Mouse (Mus musculus): Measurements from ENCODE around the gene Tubgcp5. TPM values are rescaled to one million over a fixed set of nuclear protein-coding genes. Genes with fewer than 3 reads are reported as not detected.
"Not testable (repeated sequence)": the region's sequence is repeated elsewhere in the genome, so short reads cannot be mapped to it uniquely, and the experiment has no call there.

The Tubgcp5 gene
- total RNA-seq (2015; ENCODE audit: low replicate concordance) (9.2 and 13.2 TPM in 2 replicates), total RNA-seq (2017; ENCODE audit: low replicate concordance) (5.2 and 7.9 TPM in 2 replicates)

DNA sequence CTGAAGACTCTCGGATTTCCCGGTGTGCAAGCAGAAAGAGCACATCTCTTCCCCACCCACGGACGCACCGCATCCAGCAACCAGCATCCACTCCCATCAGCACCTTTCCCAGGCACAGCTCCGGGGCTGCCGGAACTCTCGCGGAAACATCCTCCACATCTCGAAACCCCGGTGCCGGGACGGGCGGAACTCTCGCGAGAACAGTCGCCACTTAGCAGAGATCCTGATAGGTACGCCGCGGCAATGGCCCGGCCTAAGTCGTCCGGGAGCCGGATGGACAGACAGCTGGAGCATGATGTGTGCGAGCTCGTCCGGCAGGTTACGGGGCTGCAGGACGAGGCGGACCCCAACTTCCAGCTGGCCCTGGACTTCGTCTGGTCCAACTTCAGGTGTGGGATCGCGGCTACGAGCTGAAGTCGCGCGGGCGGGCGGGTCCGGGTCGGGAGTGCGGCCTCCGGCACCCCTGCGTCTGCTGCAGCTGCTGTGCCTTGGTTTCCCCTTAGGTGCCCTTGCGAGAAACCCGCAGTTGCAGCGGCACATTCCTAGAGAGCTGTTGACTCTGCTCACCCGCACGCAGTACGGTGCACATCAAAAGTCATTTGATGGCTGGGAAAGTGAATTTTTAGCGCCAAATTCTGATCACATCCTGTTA is at the start of gene Tubgcp5:
Gene Tubgcp5, plus strand, starts transcription at position 203 of the 652 bp plus-strand sequence.
- ATAC-seq (replicated peaks; ENCODE audit: low FRiP score, poor library complexity, severe bottlenecking), result peak; percentile 100

DNA sequence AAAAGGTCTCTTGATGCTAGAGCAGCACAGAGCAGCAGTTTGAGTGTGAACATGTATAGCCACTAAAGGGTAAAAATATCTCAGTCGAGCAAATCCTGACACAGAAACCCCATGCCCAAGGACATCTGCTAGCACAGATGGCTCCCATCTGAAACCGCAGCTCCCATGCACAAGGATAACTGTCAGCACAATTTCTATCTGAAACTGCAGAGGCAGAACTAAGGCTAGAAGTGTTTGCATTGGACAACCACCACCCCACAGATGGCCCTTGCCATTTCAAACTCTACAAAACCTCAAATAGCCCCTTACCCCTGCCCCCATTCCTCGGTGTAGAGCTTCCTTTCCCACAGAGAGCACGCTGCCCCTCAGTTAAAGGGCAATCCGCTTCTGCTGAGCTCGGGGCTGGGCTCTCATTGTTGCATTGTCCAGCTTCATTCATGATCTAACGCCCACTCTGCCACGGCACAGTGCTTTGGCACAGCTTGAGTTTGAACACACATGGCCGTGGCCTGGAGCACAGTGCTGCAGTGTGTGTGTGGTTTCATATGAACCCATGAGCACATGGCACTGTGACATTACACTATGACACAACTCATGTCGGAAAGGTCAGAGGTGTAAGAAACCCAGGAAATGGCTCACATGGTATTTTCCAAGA is 49.3 kb upstream of the Tubgcp5 start:
- no peak for ATAC-seq (replicated peaks; ENCODE audit: low FRiP score, poor library complexity, severe bottlenecking)

DNA sequence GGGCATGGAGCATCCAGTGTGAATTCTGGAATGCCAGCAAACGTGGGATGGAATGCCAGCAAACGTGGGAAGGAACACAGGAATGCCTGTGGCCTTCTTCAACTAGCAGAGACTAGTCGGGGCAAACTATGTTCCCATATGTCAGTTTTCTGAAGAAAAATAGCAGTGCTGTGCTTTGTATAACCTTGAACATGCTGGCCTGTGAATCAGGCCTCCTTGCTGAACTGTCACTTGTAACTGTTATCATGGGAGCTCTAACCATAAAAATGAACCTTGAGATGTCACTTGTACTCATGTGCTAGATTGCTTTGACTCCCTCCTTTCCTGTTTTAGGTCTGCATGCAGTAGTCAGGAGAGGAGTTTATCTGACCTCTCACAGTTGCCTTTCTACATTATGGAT is 43.1 kb upstream of the Tubgcp5 start:
- no peak for ATAC-seq (replicated peaks; ENCODE audit: low FRiP score, poor library complexity, severe bottlenecking)

GRCm38 (mm10) chr7:55759346-55759745 is 34.6 kb upstream of the Tubgcp5 start:
- ATAC-seq (replicated peaks; ENCODE audit: low FRiP score, poor library complexity, severe bottlenecking), result no peak

DNA sequence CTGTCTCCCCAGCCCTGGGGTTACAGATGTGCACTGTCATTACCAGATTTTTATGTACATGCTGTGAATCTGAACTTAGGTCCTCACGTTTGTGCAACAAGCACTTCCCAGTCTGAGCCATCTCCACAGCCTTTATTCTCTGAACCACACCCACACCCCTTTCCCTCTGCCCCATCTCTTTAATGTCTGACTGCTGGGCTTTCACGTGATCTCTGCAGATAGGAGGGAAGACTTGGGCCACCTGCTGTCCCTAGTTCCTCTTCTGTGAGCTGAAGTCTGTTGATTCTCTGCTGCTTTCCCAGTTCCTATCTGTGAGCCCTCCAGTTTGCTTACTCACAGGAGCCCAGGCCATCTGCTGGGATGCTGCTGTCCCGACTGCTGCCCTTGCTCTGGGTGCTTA is 26.0 kb upstream of the Tubgcp5 start, which contains the start of gene Siglech:
Gene Siglech, plus strand, starts transcription at position 253 of the 400 bp plus-strand sequence.
- ATAC-seq (replicated peaks; ENCODE audit: low FRiP score, poor library complexity, severe bottlenecking), result no peak

DNA sequence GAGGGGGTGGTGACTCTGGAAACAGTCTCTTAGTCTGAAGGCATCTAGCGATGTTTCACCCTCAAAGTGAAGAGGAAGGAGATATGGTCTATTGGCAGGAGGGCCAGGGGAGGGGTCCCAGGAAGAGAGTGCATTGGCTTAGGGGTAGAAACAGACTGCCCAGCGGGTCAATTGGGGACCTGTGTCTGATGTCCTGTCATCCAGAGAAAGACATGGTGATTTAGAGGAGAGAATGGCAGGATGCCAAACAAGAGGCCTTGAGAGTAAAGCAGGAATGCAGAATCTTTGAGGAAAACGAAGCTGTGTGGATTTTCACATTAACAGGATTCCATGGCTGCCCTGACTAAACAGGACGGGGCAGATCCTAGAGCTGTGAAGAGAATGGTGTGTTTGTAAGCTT is 13.9 kb upstream of the Tubgcp5 start:
- ATAC-seq (replicated peaks; ENCODE audit: low FRiP score, poor library complexity, severe bottlenecking), result no peak

GRCm38 (mm10) chr7:55782493-55782892 is 11.5 kb upstream of the Tubgcp5 start:
- ATAC-seq (replicated peaks; ENCODE audit: low FRiP score, poor library complexity, severe bottlenecking), result no peak

DNA sequence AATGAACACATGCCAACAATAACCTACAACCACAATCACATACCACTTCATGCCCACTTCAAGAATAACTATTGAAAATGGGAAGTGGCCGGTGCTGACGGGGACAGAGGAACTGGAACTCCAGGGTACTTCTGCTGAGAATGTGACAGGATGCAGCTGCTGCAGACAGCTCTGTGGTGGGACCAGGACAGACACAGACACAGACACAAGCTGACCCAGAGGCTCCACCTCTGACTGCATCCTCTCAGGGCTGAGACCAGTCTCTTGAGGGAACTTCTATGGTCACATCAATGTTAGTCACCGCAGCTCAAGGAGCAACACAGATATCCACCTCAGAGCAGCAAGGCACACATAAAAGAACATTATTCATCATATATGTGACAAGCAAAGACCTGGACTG is 9.4 kb upstream of the Tubgcp5 start:
- ATAC-seq (replicated peaks; ENCODE audit: low FRiP score, poor library complexity, severe bottlenecking), result no peak

- not testable (repeated sequence) for ATAC-seq (replicated peaks; ENCODE audit: low FRiP score, poor library complexity, severe bottlenecking)
These were observed 3.4 kb upstream of the Tubgcp5 start for GRCm38 (mm10) chr7:55790586-55790985.

- ATAC-seq (replicated peaks; ENCODE audit: low FRiP score, poor library complexity, severe bottlenecking), result no peak
These were observed 1.7 kb upstream of the Tubgcp5 start for GRCm38 (mm10) chr7:55792280-55792679.

DNA sequence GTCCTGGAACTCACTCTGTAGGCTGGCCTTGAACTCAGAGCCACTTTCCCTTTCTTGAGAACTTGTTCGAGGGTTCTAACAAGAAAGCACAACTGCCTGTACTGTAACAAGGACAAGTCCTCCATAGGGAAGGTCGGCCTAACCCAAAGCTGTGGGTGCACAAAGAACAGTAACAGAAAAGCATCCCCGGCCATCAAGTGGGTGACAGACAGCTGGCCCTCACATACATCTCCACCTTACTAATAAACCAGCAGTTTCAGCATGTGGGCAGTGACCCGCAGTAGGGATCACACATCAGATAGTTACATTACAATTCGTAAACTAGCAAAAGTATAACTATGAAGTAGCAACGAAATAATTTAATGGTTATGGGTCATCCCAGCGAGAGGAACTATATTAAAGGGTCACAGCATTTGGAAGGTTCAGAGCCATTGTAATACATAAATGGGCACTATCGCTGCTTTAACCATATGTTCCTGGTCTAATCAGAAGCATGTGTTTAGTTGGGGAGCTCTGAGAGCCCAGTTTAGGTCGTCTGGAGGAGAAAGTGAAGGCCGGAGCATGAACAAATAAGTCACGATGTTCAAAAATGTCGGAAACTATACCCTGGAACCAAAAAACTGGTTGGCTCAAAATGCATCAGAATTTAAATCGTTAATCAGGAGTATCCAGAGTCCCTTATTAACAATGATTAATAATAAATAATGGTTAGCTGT is 560 bp upstream of the Tubgcp5 start:
- peak; percentile 29 for ATAC-seq (replicated peaks; ENCODE audit: low FRiP score, poor library complexity, severe bottlenecking)

GRCm38 (mm10) chr7:55799981-55800380 is 6.0 kb downstream of the Tubgcp5 start:
- no peak for ATAC-seq (replicated peaks; ENCODE audit: low FRiP score, poor library complexity, severe bottlenecking)

GRCm38 (mm10) chr7:55809967-55810366 is 16.0 kb downstream of the Tubgcp5 start:
- ATAC-seq (replicated peaks; ENCODE audit: low FRiP score, poor library complexity, severe bottlenecking), result no peak

GRCm38 (mm10) chr7:55824468-55824867 is 30.5 kb downstream of the Tubgcp5 start:
- no peak for ATAC-seq (replicated peaks; ENCODE audit: low FRiP score, poor library complexity, severe bottlenecking)

DNA sequence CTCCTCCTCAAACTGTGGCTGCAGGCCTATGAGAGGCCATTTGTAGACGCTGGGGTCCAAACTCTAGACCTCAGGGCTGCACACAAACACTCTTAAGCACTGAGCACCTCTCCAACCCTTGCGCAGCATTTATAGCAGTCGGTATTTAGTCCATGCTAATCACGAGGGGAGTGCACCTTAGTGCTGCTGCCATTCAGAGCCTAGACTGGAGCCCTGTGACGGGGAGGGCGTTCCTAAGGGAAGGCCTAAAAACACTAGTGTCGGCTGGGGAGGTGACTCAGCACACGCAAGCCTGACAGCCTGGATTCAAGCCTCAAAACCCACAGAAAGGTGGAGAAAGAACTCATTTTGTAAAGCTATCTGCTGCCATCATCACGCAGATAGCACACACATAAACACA is 33.6 kb downstream of the Tubgcp5 start:
- no peak for ATAC-seq (replicated peaks; ENCODE audit: low FRiP score, poor library complexity, severe bottlenecking)

DNA sequence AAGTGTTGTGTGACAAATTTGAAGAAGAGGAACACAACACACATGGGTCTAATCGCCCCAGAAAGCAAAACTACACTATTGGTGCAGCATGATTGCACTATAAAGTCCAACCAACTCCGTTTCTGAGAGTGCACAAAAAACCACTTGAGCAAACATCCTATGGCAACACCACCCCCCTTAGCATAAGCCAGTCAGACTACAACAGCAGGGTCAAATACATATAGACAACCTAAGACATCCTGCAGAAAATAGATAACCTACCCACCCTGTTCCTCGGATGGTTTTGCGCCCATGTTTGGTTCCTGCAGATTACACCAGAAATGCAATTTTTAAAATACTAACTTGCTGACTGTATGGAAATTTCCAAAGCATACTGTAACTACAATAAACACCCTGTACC is 42.9 kb downstream of the Tubgcp5 start:
- ATAC-seq (replicated peaks; ENCODE audit: low FRiP score, poor library complexity, severe bottlenecking), result no peak

DNA sequence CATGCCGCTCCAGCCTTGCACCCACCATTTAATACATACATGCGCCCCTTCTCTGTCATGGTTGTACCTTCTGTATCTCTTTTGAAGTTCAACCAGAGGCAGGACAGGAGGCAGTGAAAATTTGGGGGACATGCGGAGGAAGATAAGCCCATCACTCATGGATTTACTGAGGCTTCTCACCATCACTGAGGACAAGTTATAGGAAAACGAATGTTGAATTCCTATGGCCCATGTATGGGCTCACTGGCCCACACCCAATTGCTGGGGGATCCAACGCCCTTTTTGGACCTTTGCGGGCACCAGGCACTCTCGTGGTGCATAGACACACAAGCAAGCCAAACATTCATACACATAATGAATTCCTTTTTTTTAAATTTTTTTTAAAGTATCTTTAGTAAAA is 47.5 kb downstream of the Tubgcp5 start, which contains the start of gene Cyfip1:
Gene Cyfip1, plus strand, starts transcription at position 301 of the 400 bp plus-strand sequence.
- ATAC-seq (replicated peaks; ENCODE audit: low FRiP score, poor library complexity, severe bottlenecking), result no peak

DNA sequence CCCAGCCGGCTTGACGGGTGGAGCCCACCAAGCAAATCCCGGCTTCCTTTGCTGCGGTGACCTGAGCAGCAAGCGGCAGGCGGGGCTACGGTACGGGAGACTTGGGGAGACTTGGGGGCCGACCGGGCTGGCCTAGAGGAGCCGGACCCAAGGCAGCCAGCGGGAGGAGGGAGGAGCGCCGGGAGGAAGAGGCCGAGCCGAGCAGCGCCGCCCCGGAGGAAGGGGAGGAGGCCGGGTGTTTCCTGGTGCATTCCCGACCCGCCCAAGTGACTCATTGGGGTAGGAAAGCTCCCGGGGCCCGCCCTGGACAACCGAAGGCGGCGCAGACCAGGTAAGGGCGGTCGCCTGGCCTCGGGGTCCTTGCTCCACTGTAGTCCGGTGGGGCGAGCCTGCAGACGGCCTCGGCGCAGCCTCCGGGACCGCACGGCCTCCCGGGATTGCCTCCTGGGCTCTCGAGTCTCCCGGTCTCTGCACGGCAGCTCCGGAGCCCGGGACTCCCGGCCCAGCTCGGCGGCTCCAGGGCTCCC is 48.1 kb downstream of the Tubgcp5 start:
- peak; percentile 90 for ATAC-seq (replicated peaks; ENCODE audit: low FRiP score, poor library complexity, severe bottlenecking)

- ATAC-seq (replicated peaks; ENCODE audit: low FRiP score, poor library complexity, severe bottlenecking), result no peak
These were observed 48.7 kb downstream of the Tubgcp5 start for GRCm38 (mm10) chr7:55842504-55843152.

All from erythroblast, adult 5-6 weeks (primary cell).